Mouse (Mus musculus) ES-E14 (cell line): ENCODE results near the gene Hoxa6. TPM values are rescaled to one million over a fixed set of nuclear protein-coding genes. Genes with fewer than 3 reads are reported as not detected.

ENCODE experiments used
- DNase-seq: peaks from one replicate; pipeline ENCODE4 v3.0.0-alpha.2; 2013; ENCODE audit warnings: low read depth, low spot score
- H3K27ac ChIP-seq: 2 replicates; pipeline ENCODE4 v1.5.1; 2012; ENCODE audit warnings: low read depth, mild to moderate bottlenecking, low read length, moderate library complexity, mixed read lengths; ENCODE audit not compliant: poor library complexity, insufficient read depth, severe bottlenecking
- H3K36me3 ChIP-seq: 2 replicates; pipeline ENCODE4 v1.6.1; 2012; ENCODE audit warnings: mild to moderate bottlenecking, low read length, moderate library complexity, mixed read lengths; ENCODE audit not compliant: control insufficient read depth, poor library complexity, insufficient read depth, severe bottlenecking
- H3K4me1 ChIP-seq, 2 experiments: fragments of 150-350 bp in 1 of 2; sonication (generic) in 1 of 2; 2 replicates each; pipeline ENCODE4 v1.6.1; 2012; ENCODE audit warnings: low read length in 2 of 2, mild to moderate bottlenecking in 1 of 2, mixed read lengths in 1 of 2; ENCODE audit not compliant: control insufficient read depth in 2 of 2, insufficient read depth in 2 of 2, poor library complexity in 1 of 2
- H3K4me3 ChIP-seq, 2 experiments: fragments of 150-350 bp in 1 of 2; sonication (generic) in 1 of 2; 2 replicates each; pipeline ENCODE4 v1.5.1; 2012; ENCODE audit warnings: low read length in 2 of 2, low read depth in 1 of 2, mild to moderate bottlenecking in 1 of 2, mixed read lengths in 1 of 2; ENCODE audit not compliant: insufficient read depth in 1 of 2, poor library complexity in 1 of 2, severe bottlenecking in 1 of 2
- H3K9ac ChIP-seq: 2 replicates; pipeline ENCODE4 v1.6.1; 2012; ENCODE audit warnings: low read depth, mild to moderate bottlenecking, low read length, mixed read lengths; ENCODE audit not compliant: poor library complexity, insufficient read depth, severe bottlenecking
- H3K9me3 ChIP-seq: fragments of 150-350 bp; sonication (generic); 2 replicates; pipeline ENCODE4 v1.6.1; 2012; ENCODE audit warnings: low read depth, mild to moderate bottlenecking, low read length; ENCODE audit not compliant: control insufficient read depth, insufficient read depth
- CHD2 ChIP-seq: IDR thresholded peaks from 2 replicates; pipeline ENCODE4 v1.6.1; 2014; ENCODE audit warnings: mild to moderate bottlenecking, low read depth, low read length, inconsistent platforms
- HCFC1 ChIP-seq: IDR thresholded peaks from 2 replicates; pipeline ENCODE4 v1.6.1; 2012; ENCODE audit warnings: low read length, inconsistent platforms, borderline replicate concordance; ENCODE audit not compliant: insufficient read depth
- MAFK ChIP-seq: IDR thresholded peaks from 2 replicates; pipeline ENCODE4 v1.6.1; 2014; ENCODE audit warnings: mild to moderate bottlenecking, low read depth, low read length, inconsistent platforms; ENCODE audit not compliant: insufficient read depth
- ZC3H11A ChIP-seq: IDR thresholded peaks from 2 replicates; pipeline ENCODE4 v1.6.1; 2012; ENCODE audit warnings: low read depth, mild to moderate bottlenecking, inconsistent platforms, low read length, borderline replicate concordance
- ZNF384 ChIP-seq: IDR thresholded peaks from 2 replicates; pipeline ENCODE4 v1.6.1; 2012; ENCODE audit warnings: low read depth, low read length, inconsistent platforms
- in situ Hi-C, 2 experiments: fragments of 600-800 bp; cut with MboI; formaldehyde crosslinking; loops; one replicate each; pipeline ENCODE4 v1.15.1; 2025; ENCODE audit warnings: low sequenced_read_pairs in 2 of 2, inconsistent platforms in 1 of 2; ENCODE audit not compliant: unreplicated experiment in 2 of 2
- total RNA-seq: library from RNA; depleted of rRNA; stranded (reverse); fragments of 300-350 nt; gene quantifications from 2 replicates; pipeline ENCODE4 v1.2.3, GENCODE M21; 2012

Hoxa6 gene
- total RNA-seq, 1 experiment: not detected

DNA sequence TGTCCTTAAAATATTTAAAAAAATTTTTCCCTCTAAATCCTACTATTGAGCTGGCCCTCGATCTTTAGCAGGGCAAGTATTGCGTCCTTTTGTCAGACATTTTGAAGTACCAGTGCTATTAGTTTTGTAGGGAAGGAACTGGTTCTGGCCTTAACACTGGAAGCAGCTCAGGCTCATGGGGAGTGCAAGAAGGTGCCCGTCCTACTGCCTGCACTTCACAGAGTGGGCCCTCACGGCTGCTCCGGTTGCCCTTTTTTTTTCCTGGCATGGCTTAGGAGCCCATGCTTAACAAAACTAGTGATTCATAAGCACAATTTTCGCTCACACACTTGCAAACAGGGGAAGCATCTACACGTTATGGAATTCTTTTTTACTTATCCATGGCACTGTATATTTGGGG, 30.5 kb upstream of the Hoxa6 start:
- no peak overlapping the region for H3K9ac ChIP-seq
- in situ Hi-C loops: no loop called here
- peaks cover 0 to 6% of the 10 kb centered on the region in 2 experiments; a peak in 2 of 4 replicates for H3K4me1 ChIP-seq
- H3K4me3 ChIP-seq: no peak overlapping the region
- no peak overlapping the region for H3K27ac ChIP-seq
- H3K36me3 ChIP-seq: no peaks in the 10 kb centered on the region
- no peak for DNase-seq
- no peaks in the 10 kb centered on the region for H3K9me3 ChIP-seq
- TF ChIP-seq ZC3H11A (no peak), CHD2 (no peak), MAFK (no peak), ZNF384 (no peak), HCFC1 (no peak)

- Histone ChIP-seq H3K4me3 (no peak overlapping the region), H3K36me3 (no peaks in the 10 kb centered on the region), H3K9me3 (no peaks in the 10 kb centered on the region), H3K27ac (no peak overlapping the region), H3K4me1 (peaks cover 0 to 4% of the 10 kb centered on the region in 2 experiments; a peak in 1 of 4 replicates), H3K9ac (no peak overlapping the region)
- DNase-seq: no peak
- TF ChIP-seq ZNF384 (no peak), CHD2 (no peak), ZC3H11A (no peak), HCFC1 (no peak), MAFK (no peak)
- in situ Hi-C loops: no loop called here
These were observed 29.6 kb upstream of the Hoxa6 start for GRCm38 (mm10) chr6:52238155-52238545.

DNA sequence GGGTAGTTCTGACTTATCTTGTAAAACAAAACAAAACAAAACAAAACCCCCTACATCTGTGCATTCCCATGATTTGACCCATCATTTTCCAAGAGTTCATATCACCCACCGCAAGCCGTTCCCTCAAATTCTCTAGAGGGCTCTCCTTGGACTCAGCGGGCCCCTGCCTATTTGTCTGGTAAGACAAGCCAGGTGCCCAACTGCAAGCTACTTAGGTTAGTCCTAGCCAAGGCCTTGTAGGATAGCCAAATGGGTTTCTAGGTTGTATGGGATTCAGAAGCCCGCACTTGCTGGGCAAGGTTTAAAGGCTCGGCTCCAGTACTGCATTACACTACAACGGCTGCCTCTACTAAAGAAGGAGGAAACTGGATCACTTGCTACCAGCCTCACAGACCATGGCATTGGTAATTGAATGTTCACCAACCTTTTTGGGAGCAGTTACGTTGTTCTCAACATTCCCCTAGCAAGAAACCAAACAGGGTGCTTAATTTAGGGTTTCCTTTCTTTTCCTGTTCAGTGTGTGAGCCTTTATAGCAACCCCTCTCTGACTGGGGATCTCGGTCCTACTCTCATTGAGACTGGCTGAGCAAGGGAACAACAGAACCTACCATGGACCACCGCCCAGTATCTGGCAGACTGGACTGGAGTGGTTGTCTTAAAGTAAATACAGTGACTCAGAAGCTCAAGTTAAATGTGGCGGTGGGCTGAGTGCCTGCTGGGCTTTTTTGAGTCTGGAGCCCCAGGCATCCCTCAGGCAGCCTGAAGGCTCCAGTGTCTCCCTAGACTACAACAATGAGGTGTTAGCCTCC, 29.0 kb upstream of the Hoxa6 start:
- H3K9ac ChIP-seq: no peak overlapping the region
- H3K27ac ChIP-seq: no peak overlapping the region
- no peak overlapping the region for H3K4me3 ChIP-seq
- peaks cover 0 to 4% of the 10 kb centered on the region in 2 experiments; a peak in 1 of 4 replicates for H3K4me1 ChIP-seq
- in situ Hi-C loops: no loop called here
- no peak for TF ChIP-seq ZC3H11A
- TF ChIP-seq CHD2: no peak
- TF ChIP-seq MAFK: no peak
- no peaks in the 10 kb centered on the region for H3K9me3 ChIP-seq
- H3K36me3 ChIP-seq: no peaks in the 10 kb centered on the region
- no peak for DNase-seq

- no peak overlapping the region for H3K27ac ChIP-seq
- DNase-seq: no peak
These were observed 28.3 kb upstream of the Hoxa6 start for GRCm38 (mm10) chr6:52236806-52237205.

More at GRCm38 (mm10) chr6:52236806-52237205, 28.3 kb upstream of the Hoxa6 start:
- no peaks in the 10 kb centered on the region for H3K9me3 ChIP-seq
- TF ChIP-seq MAFK: no peak
- no peak for TF ChIP-seq HCFC1
- TF ChIP-seq CHD2: no peak
- no peak for TF ChIP-seq ZNF384
- no peak for TF ChIP-seq ZC3H11A
- H3K36me3 ChIP-seq: no peaks in the 10 kb centered on the region
- no peak overlapping the region for H3K9ac ChIP-seq
- peaks cover 0 to 4% of the 10 kb centered on the region in 2 experiments; a peak in 1 of 4 replicates for H3K4me1 ChIP-seq
- in situ Hi-C loops: no loop called here
- no peak overlapping the region for H3K4me3 ChIP-seq
